Mouse (Mus musculus) heart, embryonic 12.5 days (tissue): Measurements from ENCODE around the gene Tmem140. TPM values are rescaled to one million over a fixed set of nuclear protein-coding genes. Genes with fewer than 3 reads are reported as not detected.
A peak's percentile ranks its signal among the peaks of the same experiment; 100 is the strongest.

Experiments used
- ATAC-seq: fragments of 200-750 bp; cut with Nextera tagmentation; 2 replicates; pipeline ENCODE4 v1.8.0; 2017; ENCODE audit warnings: moderate TSS enrichment, moderate library complexity; ENCODE audit not compliant: insufficient number of reproducible peaks, low FRiP score
- H3K27ac ChIP-seq: fragments of 300-500 bp; sonication (generic); 2 replicates; pipeline ENCODE4 v1.5.1; 2016; ENCODE audit warnings: mild to moderate bottlenecking, moderate library complexity; ENCODE audit not compliant: poor library complexity, severe bottlenecking
- H3K27me3 ChIP-seq: fragments of 300-500 bp; sonication (generic); replicated peaks from 2 replicates; pipeline ENCODE4 v1.6.1; 2016; ENCODE audit warnings: mild to moderate bottlenecking, moderate library complexity
- H3K36me3 ChIP-seq: fragments of 300-500 bp; sonication (generic); 2 replicates; pipeline ENCODE4 v1.6.1; 2016; ENCODE audit warnings: mild to moderate bottlenecking, moderate library complexity
- H3K4me1 ChIP-seq: fragments of 300-500 bp; sonication (generic); replicated peaks from 2 replicates; pipeline ENCODE4 v1.6.1; 2016; ENCODE audit warnings: mild to moderate bottlenecking
- H3K4me2 ChIP-seq: fragments of 300-500 bp; sonication (generic); 2 replicates; pipeline ENCODE4 v1.6.1; 2016; ENCODE audit warnings: mild to moderate bottlenecking, moderate library complexity
- H3K4me3 ChIP-seq: fragments of 300-500 bp; sonication (generic); 2 replicates; pipeline ENCODE4 v1.5.1; 2016; ENCODE audit warnings: mild to moderate bottlenecking
- H3K9ac ChIP-seq: fragments of 300-500 bp; sonication (generic); 2 replicates; pipeline ENCODE4 v1.6.1; 2016; ENCODE audit warnings: mild to moderate bottlenecking, moderate library complexity
- H3K9me3 ChIP-seq: fragments of 300-500 bp; sonication (generic); replicated peaks from 2 replicates; pipeline ENCODE4 v1.6.1; 2016; ENCODE audit warnings: mild to moderate bottlenecking, moderate library complexity
- WGBS: fragments of 180-500 bp; shearing (Covaris S2); methylation state at CpG from one replicate; pipeline ENCODE4 v1.1.7; 2016; 5-methylcytosine and 5-hydroxymethylcytosine counted together
- polyA plus RNA-seq: library from polyadenylated mRNA; unstranded; fragments of >200 nt; fragmentation: Nextera tagmentation; extraction: Ambion mirVana; gene quantifications from 2 replicates; pipeline ENCODE4 v1.2.1, GENCODE M21; 2016

Gene Tmem140
- polyA plus RNA-seq, 1 experiment from 2014 or later = 1.1 TPM

DNA sequence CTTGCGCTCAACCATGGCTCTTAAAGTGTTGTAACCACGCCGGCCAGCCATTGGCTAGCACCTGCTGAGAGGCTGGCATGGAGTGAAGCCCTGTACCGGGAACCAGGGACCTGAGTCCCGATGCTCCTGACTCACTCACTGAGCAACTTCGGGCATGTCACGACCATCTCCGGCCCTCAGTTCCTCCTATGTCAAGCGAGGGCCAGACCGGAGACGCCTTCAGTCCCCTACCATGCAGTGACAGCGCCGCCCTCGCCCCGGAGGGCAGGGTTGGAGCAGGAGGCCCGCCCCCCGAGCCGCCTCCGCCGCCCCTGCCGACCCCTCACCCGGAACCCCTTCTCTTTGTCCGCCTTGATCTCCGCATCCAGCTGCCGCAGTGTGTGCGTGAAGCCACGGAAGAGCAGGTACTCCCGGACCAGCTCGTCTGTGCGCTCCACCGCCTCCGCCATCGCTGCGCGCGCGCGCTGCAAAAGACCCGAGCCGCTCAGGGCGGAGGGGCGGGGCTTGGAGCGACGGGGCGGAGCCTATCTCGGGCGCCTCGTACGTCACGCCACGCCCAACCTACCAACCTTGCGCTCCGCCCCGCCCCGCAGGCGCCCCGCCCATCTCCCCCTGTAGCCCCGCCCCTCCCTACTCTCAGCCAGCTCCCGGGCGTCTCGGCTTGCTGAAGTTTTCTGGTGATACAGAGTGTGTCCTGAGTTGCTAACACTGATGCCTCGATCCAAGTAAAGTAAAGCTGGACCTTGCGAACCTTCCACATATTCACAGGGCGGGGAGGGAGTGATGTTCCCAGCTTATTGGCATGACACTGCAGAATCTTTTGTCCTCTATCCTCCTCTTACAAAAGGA lies 47.6 kb downstream of the Tmem140 start, which contains the start of gene Wdr91:
Gene Wdr91 (minus strand): TSS at position 506 of the 849 bp plus-strand sequence.
- Histone ChIP-seq H3K27ac (peak within 1 kb of the TSS; percentile 85), H3K4me1 (peaks cover 26% of the 10 kb centered on the region), H3K27me3 (no peaks in the 10 kb centered on the region), H3K36me3 (peaks cover 27% of the 10 kb centered on the region), H3K4me2 (peak within 1 kb of the TSS; percentile 88), H3K4me3 (peak within 1 kb of the TSS; percentile 86), H3K9ac (peak within 1 kb of the TSS; percentile 83), H3K9me3 (no peaks in the 10 kb centered on the region)
- peak; percentile 93 for ATAC-seq
- whole genome bisulfite sequencing = under 1% methylated on average over 64 of the region's 64 CpGs

DNA sequence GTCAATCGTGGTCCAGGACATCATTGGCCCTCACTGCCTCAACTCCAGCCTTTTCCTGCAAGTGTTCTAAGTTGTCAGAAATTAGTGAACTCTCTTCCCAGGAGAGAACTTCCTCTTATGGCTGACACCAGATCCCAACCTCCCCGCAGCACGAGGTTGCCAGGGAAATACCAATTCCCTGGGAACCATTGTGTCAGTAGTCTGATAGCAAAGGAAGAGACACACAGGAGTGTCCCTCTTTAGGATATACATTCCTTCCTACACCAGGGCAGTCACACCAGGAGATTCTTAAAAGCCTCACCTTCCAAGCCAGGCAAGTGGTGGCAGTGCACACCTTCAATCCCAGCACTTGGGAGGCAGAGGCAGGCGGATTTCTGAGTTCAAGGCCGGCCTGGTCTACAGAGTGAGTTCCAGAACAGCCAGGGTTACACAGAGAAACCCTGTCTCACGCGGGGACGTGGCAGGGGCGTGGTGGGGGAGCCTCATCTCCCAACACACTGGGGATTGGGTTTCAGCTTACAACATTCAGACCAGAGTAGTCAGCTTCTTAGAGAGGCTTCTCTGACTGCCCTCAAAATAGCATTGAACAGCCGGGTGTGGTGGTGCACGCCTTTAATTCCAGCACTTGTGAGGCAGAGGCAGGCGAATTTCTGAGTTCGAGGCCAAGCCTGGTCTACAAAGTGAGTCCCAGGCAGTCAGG lies 50.5 kb downstream of the Tmem140 start:
- Histone ChIP-seq H3K4me3 (no peak overlapping the region), H3K27me3 (no peaks in the 10 kb centered on the region), H3K27ac (no peak overlapping the region), H3K4me2 (no peak overlapping the region), H3K9me3 (no peaks in the 10 kb centered on the region), H3K9ac (no peak overlapping the region), H3K36me3 (no peaks in the 10 kb centered on the region), H3K4me1 (peaks cover 21% of the 10 kb centered on the region)
- WGBS = 79% methylated on average over 13 of the region's 13 CpGs
- ATAC-seq = no peak

DNA sequence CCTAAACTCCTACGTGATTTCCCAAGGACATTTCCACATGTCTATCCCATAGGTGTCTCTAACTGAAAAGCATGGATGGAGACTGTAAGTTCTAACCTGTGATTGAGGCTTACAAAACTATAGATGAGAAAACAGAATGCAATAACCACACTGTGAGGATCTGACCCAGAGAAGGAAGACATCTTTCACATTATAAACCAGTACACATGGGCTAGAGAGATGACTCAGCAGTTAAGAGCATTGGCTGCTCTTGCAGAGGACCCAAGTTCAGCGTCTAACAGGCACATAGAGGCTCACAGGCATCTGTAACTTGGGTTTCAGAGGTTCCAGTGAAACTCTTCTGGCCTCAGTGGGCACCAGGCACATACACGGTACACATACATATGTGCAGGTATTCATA lies 51.5 kb downstream of the Tmem140 start:
- Histone ChIP-seq H3K27ac (no peak overlapping the region), H3K36me3 (no peaks in the 10 kb centered on the region)

DNA sequence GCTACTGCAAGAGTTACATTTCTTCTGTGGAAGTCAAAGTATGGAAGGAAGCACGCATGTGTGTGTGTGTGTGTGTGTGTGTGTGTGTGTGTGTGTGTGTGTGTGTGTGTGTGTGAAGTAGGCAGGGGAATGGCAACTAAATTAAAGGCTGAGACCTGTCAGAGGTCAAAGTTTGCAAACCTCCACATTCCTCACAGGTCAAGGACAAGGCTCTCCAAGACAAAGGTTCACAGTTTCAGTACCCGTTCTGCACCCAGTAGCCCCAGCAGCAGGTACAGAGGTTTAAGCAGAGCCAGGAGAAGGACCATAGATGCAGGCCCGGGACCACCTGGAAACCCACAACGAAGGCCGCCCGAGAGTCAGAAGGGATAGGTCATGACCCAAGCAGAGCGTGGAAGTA lies 56.2 kb downstream of the Tmem140 start:
- Histone ChIP-seq H3K9ac (no peak overlapping the region), H3K4me1 (peaks cover 13% of the 10 kb centered on the region; the same call in 1 of the 2 replicates), H3K27ac (no peak overlapping the region), H3K36me3 (no peaks in the 10 kb centered on the region), H3K4me2 (no peak overlapping the region), H3K27me3 (no peaks in the 10 kb centered on the region), H3K9me3 (no peaks in the 10 kb centered on the region), H3K4me3 (no peak overlapping the region)
- whole genome bisulfite sequencing = 86% methylated on average over 7 of the region's 7 CpGs
- ATAC-seq = no peak

More for the DNA sequence above, 51.5 kb downstream of the Tmem140 start:
- no peak for ATAC-seq
- H3K9ac ChIP-seq = no peak overlapping the region
- H3K4me1 ChIP-seq = peaks cover 17% of the 10 kb centered on the region
- H3K9me3 ChIP-seq = no peaks in the 10 kb centered on the region
- whole genome bisulfite sequencing = 83% methylated on average over 3 of the region's 3 CpGs
- H3K4me2 ChIP-seq = no peak overlapping the region
- H3K4me3 ChIP-seq = no peak overlapping the region
- H3K27me3 ChIP-seq = no peaks in the 10 kb centered on the region

DNA sequence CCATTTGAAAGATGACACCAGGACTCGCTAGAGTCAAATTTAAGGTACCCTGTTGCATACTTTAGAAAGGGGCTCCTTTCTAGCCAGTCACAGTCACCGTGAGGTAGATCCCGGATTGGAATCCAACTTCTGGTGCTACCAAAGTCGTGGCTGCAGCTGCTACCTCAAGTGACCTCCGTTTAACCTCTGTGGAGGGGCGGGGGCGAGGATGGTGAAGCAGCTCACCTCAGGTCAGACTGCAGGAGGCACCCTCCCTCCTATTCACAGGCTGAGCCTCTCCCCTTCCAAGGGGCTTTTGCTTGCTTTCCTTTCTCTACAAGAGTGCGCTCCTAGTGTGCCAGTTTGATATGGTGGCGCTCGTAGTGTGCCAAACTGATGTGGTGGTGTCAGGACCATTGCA lies 57.0 kb downstream of the Tmem140 start, which contains the start of gene Stra8:
Gene Stra8 (plus strand): TSS at position 208 of the 400 bp plus-strand sequence.
- no peak within 1 kb of the TSS for H3K9ac ChIP-seq
- no peak for ATAC-seq
- no peak within 1 kb of the TSS for H3K27ac ChIP-seq
- WGBS = 44% methylated on average over 10 of the region's 10 CpGs
- no peaks in the 10 kb centered on the region for H3K36me3 ChIP-seq
- H3K9me3 ChIP-seq = no peaks in the 10 kb centered on the region
- no peak within 1 kb of the TSS for H3K4me3 ChIP-seq
- peaks cover 13% of the 10 kb centered on the region; the same call in 1 of the 2 replicates for H3K4me1 ChIP-seq
- no peaks in the 10 kb centered on the region for H3K27me3 ChIP-seq
- no peak within 1 kb of the TSS for H3K4me2 ChIP-seq

DNA sequence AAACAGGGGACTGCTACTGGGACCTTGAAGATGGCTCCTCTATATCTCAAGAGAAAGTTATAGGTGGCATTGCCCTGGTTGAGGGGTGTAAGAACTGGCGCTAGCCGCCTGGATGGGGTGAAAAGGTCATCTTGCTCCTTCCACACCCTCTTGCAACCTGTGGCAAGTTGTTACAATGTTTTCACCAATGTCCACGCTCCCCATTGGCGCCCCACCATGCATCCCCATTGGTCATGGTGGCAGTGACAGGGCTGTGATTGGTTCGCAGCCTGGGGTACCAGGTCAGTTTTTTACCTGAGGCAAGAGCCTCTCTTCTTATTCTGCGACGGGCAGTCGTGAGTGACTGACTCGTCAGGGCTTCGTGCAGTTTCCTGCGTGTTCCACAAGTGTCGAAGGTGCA lies 57.7 kb downstream of the Tmem140 start:
- no peak for ATAC-seq

DNA sequence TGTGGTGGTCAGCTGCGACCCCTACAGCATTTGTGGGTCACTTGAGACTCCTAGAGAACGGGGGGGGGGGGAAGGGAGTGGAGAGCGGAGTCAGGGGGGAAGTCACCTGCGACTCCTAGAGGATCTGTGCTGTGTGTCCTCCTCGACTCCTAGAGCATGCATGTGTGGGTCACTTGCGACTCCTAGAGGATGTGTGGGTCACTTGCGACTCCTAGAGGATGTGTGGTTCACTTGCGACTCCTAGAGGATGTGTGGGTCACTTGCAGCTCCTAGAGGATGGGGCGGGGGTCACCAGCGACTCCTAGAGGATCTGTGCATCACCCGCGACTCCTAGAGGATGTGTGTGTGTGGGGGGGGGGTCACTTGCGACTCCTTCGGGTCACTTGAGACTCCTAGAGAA lies 59.0 kb downstream of the Tmem140 start:
- 41% methylated on average over 14 of the region's 14 CpGs for WGBS
- Histone ChIP-seq H3K4me2 (no peak overlapping the region), H3K27me3 (no peaks in the 10 kb centered on the region), H3K4me1 (peaks cover 10% of the 10 kb centered on the region; the same call in 1 of the 2 replicates), H3K9ac (no peak overlapping the region), H3K36me3 (no peaks in the 10 kb centered on the region), H3K27ac (no peak overlapping the region), H3K9me3 (no peaks in the 10 kb centered on the region), H3K4me3 (no peak overlapping the region)
- peak; percentile 73 for ATAC-seq

More for the DNA sequence above, 57.7 kb downstream of the Tmem140 start:
- H3K9ac ChIP-seq = no peak overlapping the region
- H3K36me3 ChIP-seq = no peaks in the 10 kb centered on the region
- no peaks in the 10 kb centered on the region for H3K27me3 ChIP-seq
- no peak overlapping the region for H3K27ac ChIP-seq
- no peak overlapping the region for H3K4me2 ChIP-seq
- H3K4me1 ChIP-seq = peaks cover 13% of the 10 kb centered on the region; the same call in 1 of the 2 replicates
- 93% methylated on average over 12 of the region's 12 CpGs for WGBS
- H3K4me3 ChIP-seq = no peak overlapping the region
- H3K9me3 ChIP-seq = no peaks in the 10 kb centered on the region

Other genes with a start within 250 kb of the Tmem140 start
- gene Agbl3, start 82.7 kb upstream of the Tmem140 start, polyA plus RNA-seq = 6.2 and 6.4 TPM in 2 replicates
- gene Cyren, start 14.9 kb downstream of the Tmem140 start, polyA plus RNA-seq = 9.7 and 11.2 TPM in 2 replicates
- 10.7 and 12.6 TPM in 2 replicates for gene Wdr91, start 47.7 kb downstream of the Tmem140 start, polyA plus RNA-seq
- not detected in 2 replicates for gene Stra8, start 57.0 kb downstream of the Tmem140 start, polyA plus RNA-seq
- 0.18 and 0.33 TPM in 2 replicates for gene Slc23a4, start 125.3 kb downstream of the Tmem140 start, polyA plus RNA-seq